ENCODE assay signal across 8 mouse cellular contexts in the genomic region with DNA sequence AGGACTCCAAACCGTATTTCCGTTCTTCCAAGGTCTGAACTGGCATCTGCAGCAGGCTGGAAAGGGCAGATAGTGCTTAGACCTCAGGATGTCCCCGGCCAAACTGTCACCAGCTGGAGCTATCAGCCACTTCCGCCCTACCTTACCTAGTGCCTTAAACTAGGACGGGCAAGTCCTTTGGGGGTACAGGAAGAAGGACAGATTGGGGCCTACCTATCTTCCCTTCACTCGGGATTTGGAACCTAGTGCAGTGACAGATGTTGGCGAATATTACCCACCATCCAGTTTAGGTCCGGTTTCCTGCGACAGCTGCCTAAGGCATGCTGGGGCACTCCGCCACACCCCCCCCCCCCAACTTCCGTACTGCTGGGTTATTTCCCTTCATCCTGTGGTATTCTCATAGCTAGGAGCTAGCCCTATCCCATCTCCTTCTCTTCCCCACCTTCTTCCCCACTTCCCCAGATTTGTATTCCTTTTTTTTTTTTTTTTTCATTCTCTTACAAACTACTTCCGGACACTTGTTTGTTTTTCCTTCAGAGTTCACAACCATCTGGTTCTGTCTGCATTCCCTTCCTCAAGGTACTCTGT. TPM values are rescaled to one million over a fixed set of nuclear protein-coding genes. Genes with fewer than 3 reads are reported as not detected.
DNase-seq lines count a peak whose midpoint lies in the region; ATAC-seq and TF ChIP-seq lines count a peak whose summit lies in the region.

A gene (plus strand): TSS at position 538 of the 588 bp plus-strand sequence.

- peak; percentile 33; the same call in 1 of the 2 replicates for ATAC-seq in forebrain, embryonic 11.5 days (replicated peaks; ENCODE audit: low FRiP score)
- 0 out of 2 replicates have a peak, but pooled peaks have one; percentile 30 for ATAC-seq in limb, embryonic 13.5 days (ENCODE audit: low FRiP score, low read depth)

- H3K4me3 ChIP-seq in left cerebral cortex, adult 2 months = peak within 1 kb of the TSS; percentile 17
- H3K4me3 ChIP-seq in forebrain, embryonic 11.5 days (ENCODE audit: low read depth, low read length) = peak within 1 kb of the TSS; percentile 20
- peak within 1 kb of the TSS; percentile 37 for H3K4me3 ChIP-seq in limb, embryonic 13.5 days

- DNase-seq in left cerebral cortex, adult 2 months (ENCODE audit: extremely low spot score in 1 of 2, low spot score in 2 of 2) = no peak
- no peak for DNase-seq in left cerebral cortex, adult 9 months (ENCODE audit: low spot score in 2 of 2)
- DNase-seq in forebrain, embryonic 11.5 days (ENCODE audit: low spot score) = no peak
- peak; percentile 62 for DNase-seq in naive thymus-derived CD4-positive, alpha-beta T cell, adult 2 months (ENCODE audit: low read depth)
- DNase-seq in adrenal gland, postnatal 10 days = no peak
- DNase-seq in gastrocnemius, postnatal 10 days = no peak
- no peak for DNase-seq in right cerebral cortex, postnatal 25 days

- H3K4me1 ChIP-seq in forebrain, embryonic 11.5 days (replicated peaks; ENCODE audit: control insufficient read depth, insufficient read depth, low read length) = no peaks in the 10 kb centered on the region
- H3K4me1 ChIP-seq in limb, embryonic 13.5 days = peaks cover 12% of the 10 kb centered on the region; the same call in 1 of the 2 replicates

- peak within 1 kb of the TSS; percentile 60 for H3K4me2 ChIP-seq in forebrain, embryonic 11.5 days (ENCODE audit: low read depth, low read length, severe bottlenecking)
- H3K4me2 ChIP-seq in limb, embryonic 13.5 days (replicated peaks) = peak within 1 kb of the TSS; percentile 72

- no peaks in the 10 kb centered on the region for H3K36me3 ChIP-seq in forebrain, embryonic 11.5 days (ENCODE audit: control insufficient read depth, insufficient read depth, low read length)
- no peaks in the 10 kb centered on the region for H3K36me3 ChIP-seq in limb, embryonic 13.5 days

- TF ChIP-seq CTCF in left cerebral cortex, adult 2 months (IDR thresholded peaks at IDR 0.05) = no peak

- 60% methylated on average over 12 of the region's 12 CpGs for WGBS in forebrain, embryonic 11.5 days
- WGBS in limb, embryonic 13.5 days = 45% methylated on average over 11 of the region's 12 CpGs

- H3K27ac ChIP-seq in left cerebral cortex, adult 2 months = no peak within 1 kb of the TSS
- H3K27ac ChIP-seq in forebrain, embryonic 11.5 days (ENCODE audit: low read depth, low read length) = no peak within 1 kb of the TSS
- no peak within 1 kb of the TSS for H3K27ac ChIP-seq in limb, embryonic 13.5 days

- no peaks in the 10 kb centered on the region for H3K9me3 ChIP-seq in forebrain, embryonic 11.5 days (ENCODE audit: control insufficient read depth, low read length)
- no peaks in the 10 kb centered on the region for H3K9me3 ChIP-seq in limb, embryonic 13.5 days

- intact Hi-C loops in left cerebral cortex, adult 2 months (cut with DNase I) = no loop called here

- no peaks in the 10 kb centered on the region for H3K27me3 ChIP-seq in forebrain, embryonic 11.5 days (ENCODE audit: control insufficient read depth, insufficient read depth, low read length)
- H3K27me3 ChIP-seq in limb, embryonic 13.5 days = no peaks in the 10 kb centered on the region

- peak within 1 kb of the TSS; percentile 23; the same call in 1 of the 2 replicates for H3K9ac ChIP-seq in forebrain, embryonic 11.5 days (ENCODE audit: low read length)
- H3K9ac ChIP-seq in limb, embryonic 13.5 days = peak within 1 kb of the TSS; percentile 21; the same call in 1 of the 2 replicates

RNA-seq across cellular contexts. Expression of the gene that starts here (rescaled TPM):
- under 1 TPM; 0.16 to 0.38 TPM for total RNA-seq in left cerebral cortex, adult 2 months (2021)
- not detected in 2 replicates for polyA plus RNA-seq in forebrain, embryonic 11.5 days (2014; fragmentation: Nextera tagmentation; extraction: Ambion mirVana)
- polyA plus RNA-seq in limb, embryonic 13.5 days (2015; fragmentation: Nextera tagmentation; extraction: Ambion mirVana) = 0.09 and 0.15 TPM in 2 replicates
- total RNA-seq in adrenal gland, postnatal 10 days (2021) = under 1 TPM; 0.18 to 0.30 TPM
- under 1 TPM; 0.26 to 0.50 TPM for total RNA-seq in gastrocnemius, postnatal 10 days (2021)

Comparison
In these comparisons a context has a peak if more than half of its experiments do, and no peak if none do; other contexts are left out.
1. Peak in ATAC-seq, H3K4me3 ChIP-seq, H3K9ac ChIP-seq and H3K4me2 ChIP-seq in forebrain, embryonic 11.5 days; RNA of the gene not detected or under 1 TPM.
2. Peak in ATAC-seq, H3K4me3 ChIP-seq, H3K9ac ChIP-seq and H3K4me2 ChIP-seq in limb, embryonic 13.5 days; RNA of the gene not detected or under 1 TPM.